Mouse (Mus musculus) heart, embryonic 13.5 days (tissue): ENCODE results near the gene Nck1. TPM values are rescaled to one million over a fixed set of nuclear protein-coding genes. Genes with fewer than 3 reads are reported as not detected.

Source experiments
- ATAC-seq: fragments of 200-750 bp; cut with Nextera tagmentation; 2 replicates; pipeline ENCODE4 v1.8.0; 2017; ENCODE audit warnings: moderate TSS enrichment; ENCODE audit not compliant: insufficient number of reproducible peaks, low FRiP score, low TSS enrichment; ENCODE audit errors: extremely low read depth
- H3K27ac ChIP-seq: fragments of 300-500 bp; sonication (generic); replicated peaks from 2 replicates; pipeline ENCODE4 v1.5.1; 2015; ENCODE audit warnings: moderate library complexity, mild to moderate bottlenecking, inconsistent platforms
- H3K27me3 ChIP-seq: fragments of 300-500 bp; sonication (generic); replicated peaks from 2 replicates; pipeline ENCODE4 v1.6.1; 2015; ENCODE audit warnings: mild to moderate bottlenecking, inconsistent platforms
- H3K36me3 ChIP-seq: fragments of 300-500 bp; sonication (generic); 2 replicates; pipeline ENCODE4 v1.6.1; 2015; ENCODE audit warnings: mild to moderate bottlenecking, inconsistent platforms
- H3K4me1 ChIP-seq: fragments of 300-500 bp; sonication (generic); 2 replicates; pipeline ENCODE4 v1.6.1; 2015; ENCODE audit warnings: inconsistent platforms
- H3K4me2 ChIP-seq: fragments of 300-500 bp; sonication (generic); 2 replicates; pipeline ENCODE4 v1.6.1; 2015; ENCODE audit warnings: inconsistent platforms, mild to moderate bottlenecking, moderate library complexity
- H3K4me3 ChIP-seq: fragments of 300-500 bp; sonication (generic); 2 replicates; pipeline ENCODE4 v1.5.1; 2015; ENCODE audit warnings: moderate library complexity, mild to moderate bottlenecking, inconsistent platforms
- H3K9ac ChIP-seq: fragments of 300-500 bp; sonication (generic); 2 replicates; pipeline ENCODE4 v1.6.1; 2015; ENCODE audit warnings: inconsistent platforms, mild to moderate bottlenecking, moderate library complexity
- H3K9me3 ChIP-seq: fragments of 300-500 bp; sonication (generic); 2 replicates; pipeline ENCODE4 v1.6.1; 2016; ENCODE audit warnings: inconsistent platforms
- WGBS: fragments of 180-500 bp; shearing (Covaris S2); methylation state at CpG from one replicate; pipeline ENCODE4 v1.1.7; 2015; ENCODE audit warnings: mixed read lengths; 5-methylcytosine and 5-hydroxymethylcytosine counted together
- polyA plus RNA-seq: library from polyadenylated mRNA; unstranded; fragments of >200 nt; fragmentation: Nextera tagmentation; extraction: Ambion mirVana; gene quantifications from 2 replicates; pipeline ENCODE4 v1.2.1, GENCODE M21; 2015

Gene Nck1
- polyA plus RNA-seq, 1 experiment from 2014 or later = 45.6 TPM

DNA sequence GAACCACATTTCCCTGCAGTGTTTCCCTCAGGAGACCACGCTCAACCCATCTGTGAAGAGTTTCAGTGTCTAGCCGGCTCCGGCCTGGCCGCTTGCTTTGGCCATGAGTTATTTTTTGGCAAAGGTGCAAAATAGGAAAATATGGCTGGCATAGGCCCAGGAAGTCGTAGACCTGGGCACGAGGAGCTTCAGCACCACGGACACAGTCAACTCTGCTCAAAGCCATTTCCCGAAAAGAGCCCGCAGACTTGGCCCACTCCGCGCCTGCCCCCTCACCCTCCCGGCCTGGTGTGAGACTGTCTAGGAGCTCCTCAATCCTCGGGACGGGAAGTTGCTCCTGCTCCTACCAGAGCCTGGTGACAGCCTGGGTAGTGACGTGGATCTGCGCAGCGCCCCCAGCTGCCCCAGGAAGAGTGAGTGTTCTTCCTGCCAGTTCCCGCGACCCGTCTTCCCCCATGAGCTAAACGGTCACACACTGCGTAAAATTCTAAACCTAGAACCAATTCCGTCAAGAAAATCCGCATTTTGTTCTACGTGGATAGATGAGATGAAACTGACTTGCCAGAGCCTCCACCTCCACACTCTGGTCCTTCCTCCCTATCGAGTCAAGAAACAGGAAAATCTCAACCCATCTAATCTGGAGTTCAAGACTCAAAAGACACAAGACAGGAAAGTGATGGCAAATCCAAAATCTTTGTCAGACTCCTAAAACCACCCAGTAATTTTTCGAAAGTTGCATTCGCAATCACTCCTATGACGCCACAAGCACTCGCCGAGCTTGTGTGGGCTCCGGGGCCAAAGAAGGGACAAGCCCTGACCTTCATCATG is 24.1 kb upstream of the Nck1 start:
- no peaks in the 10 kb centered on the region; the same call in 1 of the 2 replicates for H3K27me3 ChIP-seq
- peak overlapping the region; percentile 84 for H3K9ac ChIP-seq
- H3K9me3 ChIP-seq = no peaks in the 10 kb centered on the region
- ATAC-seq = no peak
- H3K4me1 ChIP-seq = peaks cover 9% of the 10 kb centered on the region
- H3K36me3 ChIP-seq = no peaks in the 10 kb centered on the region
- peak overlapping the region; percentile 94 for H3K4me2 ChIP-seq
- peak overlapping the region; percentile 60 for H3K27ac ChIP-seq
- H3K4me3 ChIP-seq = peak overlapping the region; percentile 76
- WGBS = 6% methylated on average over 32 of the region's 32 CpGs

- Histone ChIP-seq H3K27me3 (no peaks in the 10 kb centered on the region), H3K27ac (no peak overlapping the region), H3K4me1 (no peaks in the 10 kb centered on the region), H3K9me3 (no peaks in the 10 kb centered on the region), H3K4me3 (no peak overlapping the region), H3K4me2 (no peak overlapping the region), H3K9ac (no peak overlapping the region), H3K36me3 (no peaks in the 10 kb centered on the region)
- ATAC-seq = no peak
- WGBS = 85% methylated on average over 10 of the region's 10 CpGs
These were observed 14.4 kb upstream of the Nck1 start for GRCm38 (mm10) chr9:100560251-100560890.

- no peak for ATAC-seq
- no peak overlapping the region for H3K4me3 ChIP-seq
- no peak overlapping the region for H3K9ac ChIP-seq
- no peak overlapping the region for H3K4me2 ChIP-seq
- H3K27me3 ChIP-seq = no peaks in the 10 kb centered on the region
- no peak overlapping the region for H3K27ac ChIP-seq
- no peaks in the 10 kb centered on the region for H3K9me3 ChIP-seq
- H3K36me3 ChIP-seq = no peaks in the 10 kb centered on the region
- 0 out of 2 replicates have a peak, but pooled peaks cover 4% of the 10 kb centered on the region for H3K4me1 ChIP-seq
These were observed 13.1 kb upstream of the Nck1 start for GRCm38 (mm10) chr9:100558991-100559390.

GRCm38 (mm10) chr9:100558023-100558573 is 12.2 kb upstream of the Nck1 start:
- Histone ChIP-seq H3K9me3 (no peaks in the 10 kb centered on the region), H3K36me3 (peaks cover 2% of the 10 kb centered on the region), H3K4me2 (no peak overlapping the region), H3K27ac (no peak overlapping the region), H3K9ac (no peak overlapping the region), H3K27me3 (no peaks in the 10 kb centered on the region), H3K4me1 (0 out of 2 replicates have a peak, but pooled peaks cover 4% of the 10 kb centered on the region), H3K4me3 (no peak overlapping the region)
- WGBS = 78% methylated on average over 4 of the region's 4 CpGs
- no peak for ATAC-seq

- 0 out of 2 replicates have a peak, but pooled peaks cover 4% of the 10 kb centered on the region for H3K4me1 ChIP-seq
- H3K4me2 ChIP-seq = no peak overlapping the region
- 60% methylated on average over 5 of the region's 5 CpGs for WGBS
- H3K9me3 ChIP-seq = no peaks in the 10 kb centered on the region
- no peaks in the 10 kb centered on the region for H3K27me3 ChIP-seq
- H3K27ac ChIP-seq = no peak overlapping the region
- ATAC-seq = no peak
- H3K36me3 ChIP-seq = peaks cover 13% of the 10 kb centered on the region
- H3K4me3 ChIP-seq = no peak overlapping the region
- H3K9ac ChIP-seq = no peak overlapping the region
These were observed 9.8 kb upstream of the Nck1 start for GRCm38 (mm10) chr9:100555686-100556085.

DNA sequence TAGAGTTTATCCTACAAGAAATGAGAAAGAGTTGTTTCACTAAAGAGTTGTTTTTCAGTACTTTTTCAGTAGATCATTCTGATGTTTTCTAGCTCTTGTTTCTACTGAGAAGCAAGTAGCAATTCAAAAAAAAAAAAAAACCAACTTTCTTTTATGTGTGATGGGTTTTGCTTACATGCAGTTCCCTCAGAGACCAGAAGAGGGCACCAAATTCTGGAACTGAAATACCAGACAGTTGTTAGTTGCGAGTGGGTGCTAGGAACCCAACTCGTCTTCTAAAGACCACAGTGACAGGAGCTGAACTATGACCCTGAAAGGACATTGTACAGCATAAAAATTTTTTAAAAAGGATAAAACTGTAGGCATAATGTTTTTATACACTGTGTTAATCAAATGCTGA is 2.4 kb upstream of the Nck1 start:
- no peak overlapping the region for H3K9ac ChIP-seq
- no peak overlapping the region for H3K4me2 ChIP-seq

DNA sequence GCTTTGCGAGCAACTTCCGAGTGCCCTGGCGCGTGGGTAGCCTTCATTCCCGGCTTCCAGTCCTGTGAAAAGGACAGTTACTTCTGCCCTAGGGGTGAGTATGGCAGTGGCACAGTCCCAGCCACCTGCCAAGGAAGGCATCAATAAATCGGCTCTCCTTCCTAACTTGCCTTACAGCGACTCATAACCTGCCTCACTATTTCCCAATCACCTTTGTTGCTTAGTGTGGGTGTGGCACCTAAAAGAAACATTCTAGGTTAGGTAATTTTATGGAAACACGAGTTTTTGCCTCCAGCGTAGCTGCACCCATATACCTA is 618 bp upstream of the Nck1 start:
- Histone ChIP-seq H3K36me3 (peaks cover 15% of the 10 kb centered on the region), H3K27me3 (no peaks in the 10 kb centered on the region), H3K9me3 (peaks cover 11% of the 10 kb centered on the region), H3K4me1 (peaks cover 24% of the 10 kb centered on the region), H3K27ac (peak overlapping the region; percentile 86), H3K9ac (peak overlapping the region; percentile 93), H3K4me2 (peak overlapping the region; percentile 87), H3K4me3 (peak overlapping the region; percentile 78)
- WGBS = 11% methylated on average over 9 of the region's 9 CpGs
- no peak for ATAC-seq

More for the DNA sequence above, 2.4 kb upstream of the Nck1 start:
- Histone ChIP-seq H3K9me3 (peaks cover 11% of the 10 kb centered on the region), H3K4me1 (peaks cover 22% of the 10 kb centered on the region), H3K4me3 (no peak overlapping the region), H3K27ac (no peak overlapping the region), H3K27me3 (no peaks in the 10 kb centered on the region), H3K36me3 (peaks cover 26% of the 10 kb centered on the region)
- ATAC-seq = no peak
- 90% methylated on average over 2 of the region's 2 CpGs for WGBS

GRCm38 (mm10) chr9:100544948-100545714 is 803 bp downstream of the Nck1 start:
- Histone ChIP-seq H3K36me3 (peaks cover 13% of the 10 kb centered on the region), H3K4me2 (peak overlapping the region; percentile 87), H3K9ac (peak overlapping the region; percentile 93), H3K27ac (peak overlapping the region; percentile 91), H3K4me1 (peaks cover 24% of the 10 kb centered on the region), H3K27me3 (no peaks in the 10 kb centered on the region), H3K4me3 (peak overlapping the region; percentile 78), H3K9me3 (peaks cover 11% of the 10 kb centered on the region)
- ATAC-seq = no peak
- WGBS = 2% methylated on average over 37 of the region's 38 CpGs

- Histone ChIP-seq H3K27ac (no peak overlapping the region), H3K4me2 (no peak overlapping the region), H3K9me3 (no peaks in the 10 kb centered on the region), H3K4me3 (no peak overlapping the region), H3K9ac (no peak overlapping the region), H3K27me3 (no peaks in the 10 kb centered on the region), H3K36me3 (no peaks in the 10 kb centered on the region), H3K4me1 (peaks cover 25% of the 10 kb centered on the region)
- no peak for ATAC-seq
- 84% methylated on average over 2 of the region's 2 CpGs for WGBS
These were observed 10.2 kb downstream of the Nck1 start for GRCm38 (mm10) chr9:100535618-100536262.

DNA sequence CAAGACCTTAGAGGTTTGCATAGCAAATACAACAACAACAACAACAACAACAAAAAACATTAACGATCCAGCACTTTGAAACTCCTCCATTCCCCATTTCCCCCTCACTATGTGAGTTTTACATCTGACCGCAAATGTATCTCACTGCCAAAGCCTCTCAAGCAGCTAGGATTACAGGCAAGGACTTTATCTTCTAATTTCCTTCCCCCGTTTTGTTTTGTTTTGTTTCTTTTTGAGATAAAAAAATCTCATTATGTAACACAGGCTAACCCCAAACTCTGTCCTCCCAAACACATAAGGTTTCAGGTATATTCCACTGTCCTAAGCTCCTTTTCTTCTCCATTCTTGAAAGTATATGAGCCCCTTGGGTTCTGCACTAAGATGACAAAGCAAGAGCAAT is 11.2 kb downstream of the Nck1 start:
- Histone ChIP-seq H3K4me1 (peaks cover 31% of the 10 kb centered on the region), H3K9ac (no peak overlapping the region), H3K27ac (no peak overlapping the region), H3K9me3 (no peaks in the 10 kb centered on the region), H3K36me3 (no peaks in the 10 kb centered on the region), H3K27me3 (no peaks in the 10 kb centered on the region), H3K4me3 (no peak overlapping the region), H3K4me2 (no peak overlapping the region)
- WGBS = 72% methylated on average over 3 of the region's 3 CpGs
- no peak for ATAC-seq
